Mouse (Mus musculus) neural tube, embryonic 15.5 days (tissue): ENCODE measurements around the gene Ramp2. TPM values are rescaled to one million over a fixed set of nuclear protein-coding genes. Genes with fewer than 3 reads are reported as not detected.

Experiments
- ATAC-seq: fragments of 200-750 bp; cut with Nextera tagmentation; 2 replicates; pipeline ENCODE4 v1.8.0; 2017; ENCODE audit warnings: mild to moderate bottlenecking, moderate TSS enrichment, moderate library complexity; ENCODE audit not compliant: low FRiP score
- H3K27ac ChIP-seq: fragments of 300-500 bp; sonication (generic); replicated peaks from 2 replicates; pipeline ENCODE4 v1.5.1; 2015; ENCODE audit warnings: mild to moderate bottlenecking, inconsistent platforms
- H3K27me3 ChIP-seq: fragments of 300-500 bp; sonication (generic); replicated peaks from 2 replicates; pipeline ENCODE4 v1.6.1; 2015; ENCODE audit warnings: inconsistent platforms
- H3K36me3 ChIP-seq: fragments of 300-500 bp; sonication (generic); 2 replicates; pipeline ENCODE4 v1.6.1; 2015; ENCODE audit warnings: inconsistent platforms
- H3K4me1 ChIP-seq: fragments of 300-500 bp; sonication (generic); 2 replicates; pipeline ENCODE4 v1.6.1; 2015; ENCODE audit warnings: inconsistent platforms
- H3K4me2 ChIP-seq: fragments of 300-500 bp; sonication (generic); 2 replicates; pipeline ENCODE4 v1.6.1; 2015; ENCODE audit warnings: inconsistent platforms, mild to moderate bottlenecking, moderate library complexity
- H3K4me3 ChIP-seq: fragments of 300-500 bp; sonication (generic); replicated peaks from 2 replicates; pipeline ENCODE4 v1.5.1; 2015; ENCODE audit warnings: mild to moderate bottlenecking, inconsistent platforms
- H3K9ac ChIP-seq: fragments of 300-500 bp; sonication (generic); replicated peaks from 2 replicates; pipeline ENCODE4 v1.6.1; 2015; ENCODE audit warnings: mild to moderate bottlenecking, inconsistent platforms
- H3K9me3 ChIP-seq: fragments of 300-500 bp; sonication (generic); replicated peaks from 2 replicates; pipeline ENCODE4 v1.6.1; 2016; ENCODE audit warnings: inconsistent platforms
- WGBS: fragments of 180-500 bp; shearing (Covaris S2); methylation state at CpG from one replicate; pipeline ENCODE4 v1.1.7; 2015; ENCODE audit warnings: mixed read lengths; 5-methylcytosine and 5-hydroxymethylcytosine counted together
- polyA plus RNA-seq: library from polyadenylated mRNA; unstranded; fragments of >200 nt; fragmentation: Nextera tagmentation; extraction: Ambion mirVana; gene quantifications from 2 replicates; pipeline ENCODE4 v1.2.1, GENCODE M21; 2015

Gene Ramp2
- polyA plus RNA-seq, 1 experiment from 2014 or later = 105 TPM

- under 1% methylated on average over 30 of the region's 30 CpGs for WGBS
- peak overlapping the region; percentile 34; the same call in 1 of the 2 replicates for H3K27ac ChIP-seq
- H3K9ac ChIP-seq = peak overlapping the region; percentile 75
- peaks cover 43% of the 10 kb centered on the region for H3K27me3 ChIP-seq
- peak overlapping the region; percentile 49 for H3K4me3 ChIP-seq
- H3K36me3 ChIP-seq = peaks cover 21% of the 10 kb centered on the region
- H3K4me2 ChIP-seq = peak overlapping the region; percentile 93
- peak; percentile 21; the same call in 1 of the 2 replicates for ATAC-seq
- H3K4me1 ChIP-seq = peaks cover 52% of the 10 kb centered on the region
- H3K9me3 ChIP-seq = no peaks in the 10 kb centered on the region
Measured at GRCm38 (mm10) chr11:101260826-101261380, 15.1 kb downstream of the Ramp2 start.

DNA sequence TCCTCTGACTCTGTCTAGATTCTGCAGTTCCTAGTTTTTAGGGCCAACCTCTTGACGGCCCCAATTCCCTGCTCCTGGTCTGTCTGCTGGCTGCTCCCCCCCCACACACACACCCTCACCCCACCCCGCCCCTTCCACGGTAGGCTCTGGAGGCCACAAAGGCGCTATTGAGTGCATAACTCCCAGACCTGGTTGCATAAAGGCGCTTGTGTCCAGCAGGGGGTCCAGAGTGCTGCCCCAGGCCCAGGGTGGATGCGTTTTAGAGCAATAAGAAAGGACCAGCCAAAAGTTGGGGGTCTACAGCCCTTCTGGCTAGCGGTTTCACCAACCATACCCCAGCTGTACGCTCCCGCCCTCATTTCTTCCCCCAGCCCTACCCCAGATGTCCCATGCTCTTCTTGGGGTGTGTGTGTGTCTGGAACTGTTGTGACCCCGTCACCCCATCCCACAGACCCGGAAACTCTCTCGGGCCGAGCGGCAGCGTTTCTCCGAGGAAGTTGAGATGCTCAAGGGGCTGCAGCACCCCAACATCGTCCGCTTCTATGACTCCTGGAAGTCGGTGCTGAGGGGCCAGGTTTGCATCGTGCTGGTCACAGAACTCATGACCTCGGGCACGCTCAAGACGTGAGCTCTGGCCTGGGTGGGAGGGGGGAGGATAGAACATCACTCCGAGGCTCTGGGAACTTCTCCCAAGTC is 16.6 kb downstream of the Ramp2 start:
- H3K27ac ChIP-seq = no peak overlapping the region
- H3K4me2 ChIP-seq = peak overlapping the region; percentile 34
- H3K9me3 ChIP-seq = no peaks in the 10 kb centered on the region
- 1% methylated on average over 24 of the region's 24 CpGs for WGBS
- peak overlapping the region; percentile 17 for H3K4me3 ChIP-seq
- H3K36me3 ChIP-seq = peaks cover 13% of the 10 kb centered on the region
- no peak overlapping the region for H3K9ac ChIP-seq
- no peak for ATAC-seq
- H3K4me1 ChIP-seq = peaks cover 52% of the 10 kb centered on the region
- H3K27me3 ChIP-seq = peaks cover 52% of the 10 kb centered on the region

GRCm38 (mm10) chr11:101263138-101263988 is 17.5 kb downstream of the Ramp2 start:
- ATAC-seq = no peak
- no peak overlapping the region for H3K9ac ChIP-seq
- H3K9me3 ChIP-seq = no peaks in the 10 kb centered on the region
- no peak overlapping the region for H3K4me2 ChIP-seq
- no peak overlapping the region for H3K27ac ChIP-seq
- H3K4me3 ChIP-seq = no peak overlapping the region
- peaks cover 52% of the 10 kb centered on the region for H3K4me1 ChIP-seq
- peaks cover 7% of the 10 kb centered on the region for H3K36me3 ChIP-seq
- WGBS = 4% methylated on average over 32 of the region's 32 CpGs
- H3K27me3 ChIP-seq = peaks cover 55% of the 10 kb centered on the region

GRCm38 (mm10) chr11:101263989-101264280 is 18.1 kb downstream of the Ramp2 start:
- no peak overlapping the region for H3K4me3 ChIP-seq
- 8% methylated on average over 3 of the region's 3 CpGs for WGBS

DNA sequence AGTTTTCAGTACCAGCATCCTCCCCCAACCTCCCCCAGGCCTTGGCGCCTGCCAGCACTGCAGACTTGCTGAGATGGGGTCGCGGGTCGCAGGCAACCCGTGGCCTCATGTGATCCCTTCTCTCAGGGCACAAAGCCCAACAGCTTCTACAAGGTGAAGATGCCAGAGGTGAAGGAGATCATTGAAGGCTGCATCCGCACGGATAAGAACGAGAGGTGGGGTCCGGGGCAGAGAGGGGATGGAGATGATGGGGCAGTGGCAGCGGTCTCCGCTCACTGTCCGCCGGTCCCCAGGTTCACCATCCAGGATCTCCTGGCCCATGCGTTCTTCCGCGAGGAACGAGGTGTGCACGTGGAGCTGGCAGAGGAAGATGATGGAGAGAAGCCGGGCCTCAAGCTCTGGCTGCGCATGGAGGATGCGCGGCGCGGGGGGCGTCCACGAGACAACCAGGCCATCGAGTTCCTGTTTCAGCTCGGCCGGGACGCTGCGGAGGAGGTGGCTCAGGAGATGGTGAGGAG is 19.2 kb downstream of the Ramp2 start:
- 3% methylated on average over 31 of the region's 31 CpGs for WGBS
- ATAC-seq = no peak
- Histone ChIP-seq H3K4me2 (peak overlapping the region; percentile 62), H3K9ac (0 out of 2 replicates have a peak overlapping the region, but pooled peaks have one; percentile 20), H3K9me3 (no peaks in the 10 kb centered on the region), H3K36me3 (no peaks in the 10 kb centered on the region), H3K27me3 (peaks cover 52% of the 10 kb centered on the region), H3K4me3 (peak overlapping the region; percentile 36), H3K27ac (no peak overlapping the region), H3K4me1 (peaks cover 45% of the 10 kb centered on the region)

More at GRCm38 (mm10) chr11:101263989-101264280, 18.1 kb downstream of the Ramp2 start:
- Histone ChIP-seq H3K4me2 (no peak overlapping the region), H3K36me3 (0 out of 2 replicates have a peak, but pooled peaks cover 4% of the 10 kb centered on the region), H3K4me1 (peaks cover 52% of the 10 kb centered on the region), H3K9ac (no peak overlapping the region), H3K9me3 (no peaks in the 10 kb centered on the region), H3K27me3 (peaks cover 55% of the 10 kb centered on the region), H3K27ac (no peak overlapping the region)
- no peak for ATAC-seq

DNA sequence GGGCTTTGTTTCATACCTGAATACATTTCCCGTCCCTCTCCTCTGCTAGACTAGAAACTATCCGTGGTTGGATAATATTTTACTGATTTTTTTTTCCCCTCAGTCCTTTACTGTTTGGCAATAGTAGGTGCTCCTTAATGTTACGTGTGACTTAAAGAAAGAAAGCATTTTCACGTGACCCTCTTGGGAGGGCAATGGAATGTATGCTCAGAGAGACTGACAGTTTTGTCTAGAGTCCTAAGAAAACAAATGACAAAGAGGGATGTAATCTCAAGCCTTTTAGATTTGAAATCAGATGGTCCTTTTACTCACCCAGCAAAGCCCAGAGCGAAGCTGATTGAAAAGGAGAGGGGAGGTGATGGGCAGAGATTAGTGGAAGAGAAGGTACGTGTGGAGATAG is 20.1 kb downstream of the Ramp2 start:
- peaks cover 49% of the 10 kb centered on the region for H3K27me3 ChIP-seq

GRCm38 (mm10) chr11:101269577-101270116 is 23.8 kb downstream of the Ramp2 start:
- WGBS = 38% methylated on average over 10 of the region's 10 CpGs
- H3K27ac ChIP-seq = no peak overlapping the region; the same call in 1 of the 2 replicates
- no peaks in the 10 kb centered on the region for H3K36me3 ChIP-seq
- 0 out of 2 replicates have a peak overlapping the region, but pooled peaks have one; percentile 20 for H3K9ac ChIP-seq
- H3K27me3 ChIP-seq = peaks cover 23% of the 10 kb centered on the region
- H3K4me3 ChIP-seq = no peak overlapping the region
- H3K4me2 ChIP-seq = peak overlapping the region; percentile 34
- ATAC-seq = no peak
- peaks cover 13% of the 10 kb centered on the region for H3K4me1 ChIP-seq
- H3K9me3 ChIP-seq = no peaks in the 10 kb centered on the region

More for the DNA sequence above, 20.1 kb downstream of the Ramp2 start:
- 30% methylated on average over 6 of the region's 6 CpGs for WGBS
- no peaks in the 10 kb centered on the region for H3K9me3 ChIP-seq
- H3K36me3 ChIP-seq = no peaks in the 10 kb centered on the region
- no peak for ATAC-seq
- no peak overlapping the region for H3K9ac ChIP-seq
- peak overlapping the region; percentile 62; the same call in 1 of the 2 replicates for H3K4me2 ChIP-seq
- peak overlapping the region; percentile 36; the same call in 1 of the 2 replicates for H3K4me3 ChIP-seq
- peaks cover 36% of the 10 kb centered on the region for H3K4me1 ChIP-seq
- H3K27ac ChIP-seq = no peak overlapping the region

DNA sequence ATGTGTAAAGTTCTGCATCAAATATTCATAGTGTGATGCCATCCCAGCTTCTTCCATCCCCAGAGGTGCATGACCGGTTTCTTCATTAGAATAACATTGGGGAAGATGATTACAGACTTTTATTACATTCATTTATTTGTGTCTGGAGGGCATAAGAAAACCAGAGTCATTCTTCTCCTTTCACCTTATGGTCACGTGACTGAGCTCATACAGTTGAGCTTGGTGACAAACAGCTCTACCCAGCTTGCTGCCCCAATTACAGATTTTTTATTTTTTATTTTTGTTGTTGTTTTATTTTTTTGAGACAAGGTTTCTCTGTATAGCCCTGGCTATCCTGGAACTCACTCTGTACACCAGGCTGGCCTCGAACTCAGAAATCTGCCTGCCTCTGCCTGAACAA is 26.6 kb downstream of the Ramp2 start:
- H3K9ac ChIP-seq = no peak overlapping the region
- H3K27me3 ChIP-seq = 0 out of 2 replicates have a peak, but pooled peaks cover 3% of the 10 kb centered on the region
- ATAC-seq = no peak
- no peaks in the 10 kb centered on the region for H3K9me3 ChIP-seq
- H3K36me3 ChIP-seq = no peaks in the 10 kb centered on the region; the same call in 1 of the 2 replicates
- no peak overlapping the region for H3K4me3 ChIP-seq
- no peak overlapping the region for H3K4me2 ChIP-seq
- H3K4me1 ChIP-seq = peaks cover 17% of the 10 kb centered on the region
- WGBS = 76% methylated on average over 3 of the region's 3 CpGs
- H3K27ac ChIP-seq = no peak overlapping the region

DNA sequence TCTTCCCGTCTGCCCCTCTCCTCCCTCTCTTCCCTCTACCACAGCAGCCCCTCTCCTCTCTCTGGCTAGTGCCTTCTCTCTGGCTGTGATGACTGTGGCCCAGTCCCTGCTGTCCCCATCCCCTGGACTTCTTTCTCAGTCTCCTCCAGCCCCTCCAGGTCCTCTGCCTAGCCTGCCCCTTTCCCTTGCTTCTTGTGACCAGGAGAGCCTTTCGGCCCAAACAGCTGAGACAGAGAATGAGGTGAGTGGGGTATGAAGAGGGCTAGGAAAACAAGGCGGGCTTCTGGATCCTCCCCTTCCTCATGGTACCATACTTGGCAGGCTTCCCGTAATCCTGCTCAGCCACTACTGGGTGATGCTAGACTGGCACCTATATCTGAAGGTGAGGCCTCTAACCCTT is 29.5 kb downstream of the Ramp2 start:
- H3K36me3 ChIP-seq = no peaks in the 10 kb centered on the region; the same call in 1 of the 2 replicates
- H3K9me3 ChIP-seq = no peaks in the 10 kb centered on the region
- ATAC-seq = no peak
- H3K4me2 ChIP-seq = no peak overlapping the region
- H3K27me3 ChIP-seq = no peaks in the 10 kb centered on the region
- H3K27ac ChIP-seq = no peak overlapping the region
- WGBS = 78% methylated on average over 4 of the region's 4 CpGs
- H3K4me3 ChIP-seq = no peak overlapping the region
- H3K9ac ChIP-seq = no peak overlapping the region
- H3K4me1 ChIP-seq = peaks cover 29% of the 10 kb centered on the region

DNA sequence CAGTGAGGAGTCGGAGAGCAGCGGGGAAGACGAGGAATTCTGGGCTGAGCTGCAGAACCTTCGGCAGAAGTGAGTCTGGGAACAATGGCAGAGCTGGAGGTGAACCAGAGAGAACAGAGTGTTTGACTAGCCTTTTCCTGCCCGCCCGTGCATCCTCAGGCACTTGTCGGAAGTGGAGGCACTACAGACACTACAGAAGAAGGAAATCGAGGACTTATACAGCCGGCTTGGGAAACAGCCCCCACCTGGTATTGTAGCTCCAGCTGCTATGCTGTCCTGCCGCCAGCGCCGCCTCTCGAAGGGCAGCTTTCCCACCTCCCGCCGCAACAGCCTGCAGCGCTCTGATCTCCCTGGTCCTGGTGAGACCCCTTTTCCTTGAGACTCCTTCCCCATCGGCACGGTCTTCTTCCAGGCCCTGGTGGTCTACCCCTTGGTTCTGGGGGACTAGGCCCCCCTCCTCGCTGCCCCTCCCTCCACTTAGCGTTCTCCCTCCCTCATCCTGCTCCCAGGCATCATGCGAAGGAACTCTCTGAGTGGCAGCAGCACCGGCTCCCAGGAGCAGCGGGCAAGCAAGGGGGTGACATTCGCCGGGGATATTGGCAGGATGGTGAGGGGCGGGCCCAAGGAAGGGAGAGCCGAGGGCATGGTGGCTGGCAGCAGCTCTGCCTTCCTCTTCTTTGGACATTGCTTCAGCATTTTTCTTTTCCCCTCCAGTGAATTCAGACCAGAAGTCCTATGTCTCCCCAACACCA is 30.7 kb downstream of the Ramp2 start:
- no peak overlapping the region for H3K27ac ChIP-seq
- H3K36me3 ChIP-seq = no peaks in the 10 kb centered on the region; the same call in 1 of the 2 replicates
- peak overlapping the region; percentile 88 for H3K4me2 ChIP-seq
- 35% methylated on average over 27 of the region's 27 CpGs for WGBS
- no peak overlapping the region for H3K4me3 ChIP-seq
- H3K27me3 ChIP-seq = no peaks in the 10 kb centered on the region
- no peak overlapping the region for H3K9ac ChIP-seq
- H3K4me1 ChIP-seq = peaks cover 29% of the 10 kb centered on the region
- H3K9me3 ChIP-seq = no peaks in the 10 kb centered on the region
- ATAC-seq = no peak
